Mouse (Mus musculus) spleen, adult 18-20 months (tissue): ENCODE measurements around the gene Cers6.

Source experiments
- DNase-seq, 2 experiments: peaks; one replicate each; pipeline ENCODE4 v3.0.0; 2022; ENCODE audit warnings: mixed read lengths in 2 of 2

Gene Cers6

DNA sequence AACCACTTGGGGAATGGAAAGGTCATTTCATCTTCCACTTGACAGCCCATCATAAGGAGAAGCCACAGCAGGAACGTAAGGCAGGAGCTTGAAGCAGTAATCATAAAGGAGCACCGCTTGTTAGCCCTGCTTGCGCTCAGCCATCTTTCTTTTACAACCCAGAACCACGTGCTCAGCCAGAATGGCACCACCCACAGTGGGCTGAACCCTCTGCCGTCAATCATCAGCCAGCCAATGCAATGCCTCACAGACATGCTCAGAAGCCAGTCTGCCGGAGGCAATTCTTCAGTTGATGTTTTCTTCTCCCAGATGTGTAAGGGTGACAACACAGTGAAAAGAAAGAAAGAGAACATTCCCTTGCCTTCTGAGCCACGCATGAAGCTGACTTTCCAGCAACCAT lies 267.1 kb downstream of the Cers6 start:
- DNase-seq, result no peak

DNA sequence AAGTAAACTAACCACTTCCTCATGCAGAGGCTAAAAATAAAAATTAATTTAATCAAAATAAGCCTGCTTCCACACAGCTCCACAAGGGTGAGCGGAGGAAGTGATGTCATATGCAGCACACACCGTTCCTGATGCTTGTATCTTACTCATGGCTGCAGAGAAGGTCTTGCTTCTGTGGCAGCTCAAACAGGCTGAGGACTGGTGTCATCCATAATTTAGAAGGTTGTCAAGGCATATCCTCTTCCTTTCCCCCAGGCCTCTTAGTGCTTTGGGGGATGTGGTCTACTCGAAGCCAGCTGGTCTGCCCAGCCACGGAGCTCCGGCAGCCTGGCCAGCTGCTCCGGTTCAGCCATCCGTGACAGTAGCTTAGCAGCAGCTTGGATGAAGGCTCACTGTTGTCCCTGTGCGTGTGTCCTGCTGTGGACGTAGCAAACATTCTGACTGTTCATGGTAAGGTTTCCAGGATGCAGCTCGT lies 267.7 kb downstream of the Cers6 start:
- no peak for DNase-seq

DNA sequence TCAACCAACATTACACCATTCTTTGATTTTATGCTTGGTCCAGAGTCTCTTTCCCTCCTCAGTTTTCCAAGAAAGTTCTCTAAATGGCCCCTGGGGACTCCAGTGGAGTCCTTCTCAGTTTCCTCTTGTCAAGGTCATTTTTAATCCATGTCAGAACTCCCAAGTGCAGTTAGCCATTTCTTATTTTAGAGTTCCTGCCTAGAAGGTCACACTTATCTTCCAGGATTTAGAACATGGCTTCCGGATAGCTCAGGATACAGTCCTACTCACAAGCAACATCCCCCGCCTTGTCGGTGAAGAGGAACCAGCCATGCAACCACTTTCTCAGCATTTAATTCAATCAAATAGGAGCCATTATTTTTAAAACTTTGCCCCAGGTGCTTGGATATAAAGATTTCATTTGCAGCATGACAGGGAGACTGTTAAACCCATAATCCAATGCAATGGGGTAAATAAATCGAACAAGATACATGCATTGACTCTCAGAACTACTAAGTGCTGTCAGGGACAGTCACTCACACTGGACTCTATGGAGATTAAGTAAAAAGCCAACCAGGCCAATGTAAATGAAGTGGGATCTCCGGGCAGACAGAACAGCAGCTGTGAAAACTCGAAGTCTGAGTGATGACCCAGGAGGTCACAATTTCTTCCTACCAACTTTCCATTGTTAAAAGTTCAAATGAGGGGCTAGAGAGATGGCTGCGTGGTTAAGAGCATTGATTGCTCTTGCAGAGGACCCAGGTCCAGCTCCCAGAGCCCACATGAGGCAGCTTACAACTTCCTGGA lies 268.4 kb downstream of the Cers6 start:
- no peak for DNase-seq

DNA sequence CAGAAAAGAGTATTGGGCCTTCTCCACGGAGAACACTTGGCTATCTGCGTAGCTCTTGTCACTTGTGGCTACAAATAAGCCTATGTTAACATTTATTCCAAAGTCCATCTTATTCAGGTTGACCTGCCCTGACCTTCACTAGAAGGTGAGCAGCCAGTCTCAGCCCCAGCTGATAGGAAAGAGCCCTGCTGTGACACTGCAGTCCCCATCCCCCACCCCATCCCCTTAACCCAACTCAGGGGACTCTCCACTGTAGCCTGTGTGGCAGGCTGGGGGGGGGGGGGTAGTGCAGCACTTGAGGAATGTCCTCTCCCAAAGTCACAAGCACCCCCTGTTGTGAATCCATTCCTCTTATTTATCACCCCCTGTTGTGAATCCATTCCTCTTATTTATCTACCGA lies 270.8 kb downstream of the Cers6 start:
- DNase-seq, result no peak

DNA sequence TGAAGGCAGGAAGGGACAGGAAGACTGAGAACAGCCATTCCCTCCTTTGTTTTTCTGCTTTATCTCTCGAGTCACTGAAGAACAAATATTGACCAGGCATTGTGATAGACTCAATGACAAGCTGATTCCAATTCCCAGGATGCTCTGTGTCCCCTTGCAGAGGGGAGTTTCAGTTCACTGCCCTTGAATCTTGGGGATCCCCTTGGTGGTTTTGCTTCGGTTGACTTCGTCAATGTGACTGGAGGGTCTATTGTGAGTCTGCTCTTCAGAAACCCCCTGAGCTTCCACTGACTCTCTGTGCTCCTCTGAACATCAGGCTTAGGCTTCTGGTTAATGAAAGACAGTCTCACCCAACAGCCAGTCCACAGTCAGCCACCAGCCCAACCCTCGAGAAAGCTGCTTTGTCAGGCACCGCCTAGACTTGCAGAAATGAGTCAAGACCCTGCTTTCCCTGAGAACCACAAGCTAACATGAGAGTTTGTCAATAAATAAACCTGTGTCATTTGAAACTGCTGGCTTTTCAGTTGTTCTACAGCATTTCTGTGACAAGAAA lies 271.3 kb downstream of the Cers6 start:
- DNase-seq, result no peak

DNA sequence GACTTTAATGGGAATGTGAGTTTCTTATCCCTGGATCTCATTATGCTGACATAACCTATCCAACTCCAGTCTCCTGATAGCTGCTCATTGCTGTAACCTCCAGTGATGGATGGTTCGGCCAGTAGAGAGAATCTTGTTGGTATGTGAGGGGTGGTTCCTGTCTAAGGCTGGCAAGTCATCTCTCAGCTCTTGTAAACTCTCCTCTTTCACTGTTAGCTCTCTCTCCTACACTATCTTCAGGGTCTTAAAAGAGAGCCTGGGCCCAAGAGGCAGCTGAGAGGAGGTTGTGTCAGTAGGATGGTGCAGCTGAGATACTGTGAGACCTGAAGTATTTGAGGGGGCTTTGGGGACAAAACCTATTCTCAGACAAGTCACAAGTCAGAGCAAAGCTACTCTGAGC lies 272.9 kb downstream of the Cers6 start:
- no peak for DNase-seq

DNA sequence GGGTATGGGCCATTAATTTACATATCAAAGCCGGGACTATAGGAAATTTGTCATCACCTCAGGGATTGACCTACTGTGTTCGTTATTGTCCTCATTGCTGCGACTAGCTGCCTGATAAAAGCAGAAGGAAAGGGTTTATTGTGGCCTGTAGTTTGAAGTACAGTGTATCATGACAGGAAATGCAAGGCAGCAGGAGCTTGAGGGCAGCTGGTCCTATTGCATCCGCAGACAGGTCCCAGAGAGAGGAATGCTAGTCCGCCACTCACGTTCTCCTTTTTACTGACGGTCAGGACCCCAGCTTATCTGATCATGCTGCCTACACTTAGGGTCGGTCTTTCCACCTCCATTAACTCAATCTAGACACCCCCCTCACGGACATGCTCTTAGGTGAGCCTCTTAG lies 273.7 kb downstream of the Cers6 start:
- DNase-seq, result no peak

DNA sequence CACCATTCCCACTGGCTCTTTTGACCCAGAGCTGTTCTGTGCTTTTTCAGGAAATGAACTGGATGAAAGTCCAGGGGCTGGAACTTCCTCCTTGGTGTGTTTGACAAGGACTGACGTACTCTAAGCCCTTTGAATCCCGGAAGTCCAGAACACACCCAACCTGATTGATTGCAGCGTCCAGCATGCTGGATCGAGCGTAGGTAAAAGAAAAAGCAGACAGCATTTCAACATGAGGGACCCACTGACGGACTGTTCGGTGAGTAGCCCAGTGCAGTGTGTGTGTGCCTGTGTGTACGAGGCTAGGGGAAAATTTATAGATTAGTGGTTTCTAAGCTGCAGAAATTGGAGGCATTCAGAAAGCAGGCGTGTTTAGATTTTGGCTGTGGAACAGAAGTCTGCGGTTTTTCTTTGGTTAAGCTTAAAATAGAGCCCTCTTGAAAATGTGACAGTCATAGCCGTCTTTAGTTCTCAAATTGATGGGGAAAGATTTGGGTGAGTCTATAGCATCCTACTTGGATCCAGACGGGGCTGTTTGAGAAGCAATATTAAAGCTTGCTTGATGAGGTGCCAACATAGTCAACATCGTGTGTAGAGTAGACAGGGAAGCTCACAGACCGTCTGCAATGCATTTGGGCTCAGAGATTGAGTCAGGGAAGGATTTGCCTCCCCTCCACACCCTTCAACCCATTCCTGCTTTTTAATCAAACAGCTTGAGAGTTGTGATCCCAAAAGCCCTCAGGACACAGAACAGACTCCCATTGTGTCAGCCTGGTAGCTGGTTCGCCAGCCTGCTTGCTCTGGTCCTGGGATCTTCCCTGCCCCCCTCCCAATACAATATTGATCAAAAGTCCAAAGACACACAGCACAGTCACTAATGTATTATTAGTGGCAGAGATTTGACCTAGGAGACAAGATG lies 274.7 kb downstream of the Cers6 start, which contains the start of gene Nostrin:
Nostrin (plus strand) TSS at position 140 of the 916 bp plus-strand sequence.
- no peak for DNase-seq

DNA sequence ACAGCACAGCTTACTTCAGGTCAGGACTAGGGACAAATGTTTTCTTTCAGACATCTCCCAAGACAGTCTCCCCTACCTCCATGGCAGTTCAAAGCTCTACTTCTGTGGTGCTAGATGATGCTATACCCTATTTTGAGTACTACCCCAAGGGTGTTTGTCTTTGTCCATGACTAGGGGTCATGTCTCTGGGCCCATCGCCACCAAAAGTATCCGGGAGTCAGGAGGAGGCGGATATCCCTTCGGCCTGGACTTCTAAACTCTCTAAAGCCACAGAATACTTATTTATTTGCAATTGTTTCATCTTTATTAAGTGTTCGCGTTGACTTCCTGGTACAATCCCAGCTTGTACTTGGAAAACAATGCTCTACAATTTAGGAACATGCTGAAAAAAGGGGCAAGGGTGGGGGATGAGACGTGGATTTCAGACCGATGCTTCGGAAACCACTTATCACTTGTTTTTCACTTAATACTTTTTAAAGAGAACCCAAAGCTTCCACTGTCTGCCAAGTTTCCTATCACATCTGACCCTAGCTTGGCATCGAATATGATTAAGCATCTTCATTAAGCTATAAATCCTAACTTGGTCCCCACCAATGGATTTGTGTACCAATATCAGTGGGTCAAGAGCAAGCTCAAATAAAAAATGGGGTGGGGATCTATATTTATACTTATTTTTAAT lies 276.3 kb downstream of the Cers6 start:
- no peak for DNase-seq

DNA sequence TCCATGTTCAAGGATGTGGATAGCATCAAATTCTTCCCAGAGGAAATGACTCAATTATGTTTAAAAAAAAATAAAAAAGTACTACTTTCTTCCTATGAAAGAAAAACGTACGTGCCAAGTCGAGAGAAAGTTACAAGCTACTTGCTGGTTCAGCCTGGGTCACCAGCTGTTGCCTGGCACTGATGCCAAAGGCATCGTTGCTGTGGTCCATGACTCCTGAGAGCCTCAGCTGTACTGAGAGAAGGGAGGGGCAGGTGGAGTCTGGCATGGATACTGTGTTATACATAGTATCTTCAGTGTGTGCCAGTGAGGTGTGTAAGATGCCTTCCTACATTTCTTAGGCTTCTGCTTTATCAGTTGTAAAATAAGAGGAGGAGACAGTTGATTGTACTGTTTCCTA lies 277.5 kb downstream of the Cers6 start:
- no peak for DNase-seq

DNA sequence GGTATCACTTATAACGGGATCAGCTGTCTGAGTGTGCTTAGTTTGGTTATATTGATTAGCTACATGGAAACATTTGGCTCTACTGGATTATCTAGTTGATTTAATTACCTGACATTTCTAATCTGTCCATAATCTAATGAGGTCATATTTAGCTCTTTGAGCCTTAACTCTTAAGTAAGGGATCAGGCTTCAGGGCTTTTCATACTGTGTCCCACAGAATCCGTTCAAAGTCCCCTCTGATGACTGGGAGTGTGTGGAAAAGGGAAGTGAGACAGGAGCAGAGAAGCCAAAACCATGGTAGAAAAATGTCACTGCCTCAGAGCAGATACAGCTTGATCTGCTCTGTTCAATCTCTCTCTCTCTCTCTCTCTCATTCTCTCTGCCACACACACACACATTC lies 279.0 kb downstream of the Cers6 start:
- no peak for DNase-seq

DNA sequence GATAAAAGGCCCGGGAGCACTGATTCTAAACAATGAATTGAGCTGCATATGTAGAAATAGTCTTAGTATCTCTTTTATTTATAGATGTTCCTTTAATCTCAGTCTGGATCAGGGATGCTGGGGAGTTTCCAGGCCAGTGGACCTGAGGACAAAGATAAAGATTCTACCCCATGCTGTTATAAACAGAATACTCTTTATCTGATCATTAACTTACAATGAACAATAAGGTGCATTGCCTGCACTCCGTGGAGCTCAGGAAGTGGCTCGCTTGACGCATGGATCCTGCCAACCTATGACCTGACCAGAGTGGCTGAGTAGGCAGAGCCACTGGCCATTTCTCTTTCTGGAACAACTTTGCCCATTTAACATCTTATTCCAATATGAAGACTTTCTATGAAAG lies 279.6 kb downstream of the Cers6 start:
- no peak for DNase-seq

DNA sequence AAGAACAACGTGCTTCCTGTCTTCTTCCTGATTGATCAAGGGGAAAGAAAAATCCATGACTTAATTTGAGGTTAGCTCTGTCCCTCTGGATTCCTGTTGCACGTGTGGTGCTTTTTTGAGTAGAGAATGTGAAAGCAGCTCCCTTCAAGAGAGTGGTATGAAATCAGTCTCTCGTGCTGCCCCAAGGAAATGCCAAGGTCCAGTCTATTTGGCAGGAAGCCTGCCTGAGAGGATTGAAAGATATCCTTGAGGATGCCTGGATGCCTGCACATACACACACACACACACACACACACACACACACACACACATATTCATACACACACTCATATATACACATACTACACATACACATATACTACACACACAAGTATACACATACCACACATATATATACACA lies 287.4 kb downstream of the Cers6 start:
- no peak for DNase-seq

DNA sequence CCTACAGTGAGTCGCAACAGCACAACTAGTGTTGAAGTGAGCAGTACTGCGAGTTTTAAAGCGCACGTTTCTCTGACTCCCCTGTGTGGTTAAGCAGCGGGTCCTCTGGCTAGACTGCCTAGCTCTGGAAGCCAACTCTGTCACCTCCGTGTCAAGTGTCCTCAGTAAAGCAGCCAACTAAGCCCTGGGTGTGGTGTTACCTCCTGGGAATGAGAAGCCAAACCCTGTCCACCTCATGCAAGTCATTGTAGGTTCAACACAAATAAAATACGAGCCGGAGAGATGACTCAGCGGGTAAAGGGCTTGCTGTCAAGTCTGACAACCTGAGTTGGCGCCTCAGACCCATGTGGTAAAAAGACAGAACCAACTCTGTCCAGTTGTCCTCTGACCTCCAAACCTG lies 287.9 kb downstream of the Cers6 start:
- DNase-seq, result no peak

DNA sequence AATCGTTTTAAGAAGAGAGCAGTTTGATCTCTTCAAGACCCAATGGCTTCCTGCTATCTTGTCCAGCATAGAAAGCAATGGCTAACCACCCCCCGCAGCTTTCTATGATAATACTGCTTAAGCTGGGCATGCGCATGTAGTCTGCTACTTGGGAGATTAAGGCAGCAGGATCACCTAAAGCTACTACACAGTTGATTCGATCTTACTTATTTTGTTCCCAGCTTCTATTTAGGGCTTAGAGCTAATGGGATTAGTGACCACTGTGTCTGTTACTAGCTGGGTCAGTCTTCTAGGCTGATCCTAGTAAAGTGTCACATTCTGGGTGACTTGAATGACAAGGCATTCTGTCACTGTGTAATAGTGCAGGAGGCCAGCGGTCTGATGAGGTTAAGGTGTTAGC lies 289.6 kb downstream of the Cers6 start:
- DNase-seq, result no peak

DNA sequence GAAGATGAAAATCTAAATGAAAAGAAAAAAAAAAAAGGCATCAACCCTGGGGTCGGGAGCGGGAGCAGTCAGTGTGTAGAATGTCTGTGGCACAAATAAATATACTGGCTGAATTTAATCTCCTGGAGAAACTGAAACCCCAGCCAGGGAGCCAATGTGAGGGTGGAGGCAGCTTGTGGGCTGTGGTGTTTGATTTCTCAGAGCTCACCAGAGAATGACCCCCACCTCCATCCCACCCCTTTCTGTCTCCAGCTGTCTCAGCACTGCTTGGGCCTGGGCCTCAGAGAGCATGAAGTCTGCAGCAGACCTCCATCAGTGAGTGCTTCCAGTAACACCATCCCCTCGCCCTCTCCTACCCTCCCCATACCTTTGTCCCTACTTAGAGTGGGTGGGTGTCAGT lies 294.6 kb downstream of the Cers6 start:
- no peak for DNase-seq

DNA sequence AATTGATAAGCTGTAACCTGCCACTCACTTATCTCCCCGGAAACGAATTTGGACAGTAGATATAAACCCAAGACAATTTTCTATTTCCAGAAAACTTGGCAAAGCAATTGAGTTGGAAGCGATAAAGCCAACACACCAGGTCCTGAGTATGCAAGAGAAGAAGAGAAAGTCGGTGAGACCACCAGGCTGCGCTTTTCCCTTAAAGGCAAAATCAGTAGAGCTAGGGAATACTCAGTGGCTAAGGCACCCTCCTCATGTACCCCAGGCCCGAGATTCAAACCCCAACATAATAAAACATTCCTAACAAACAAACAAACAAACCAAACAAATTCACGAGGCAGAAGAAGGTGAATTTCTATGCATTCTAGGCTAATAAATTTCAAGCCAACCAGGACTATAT lies 295.0 kb downstream of the Cers6 start:
- DNase-seq, result no peak

DNA sequence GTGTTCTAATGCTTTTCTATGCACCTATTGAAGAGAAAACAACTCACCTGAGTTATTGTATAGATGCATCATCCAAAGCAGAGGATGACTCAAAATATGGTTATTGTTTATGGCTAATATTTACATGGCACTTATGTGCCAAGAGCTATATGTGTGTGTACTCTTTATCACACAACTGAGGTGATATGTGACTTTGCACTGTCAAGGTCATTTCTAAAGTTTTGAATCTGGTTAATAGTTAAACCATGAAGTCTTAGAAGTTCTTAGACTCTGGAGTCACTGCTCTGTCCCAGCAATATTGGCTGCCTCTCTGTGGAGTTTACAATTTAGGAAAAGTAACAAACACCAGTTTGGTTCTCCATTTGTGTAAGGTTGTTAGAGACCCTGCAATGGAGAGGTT lies 297.7 kb downstream of the Cers6 start:
- no peak for DNase-seq
